Mouse (Mus musculus) heart, embryonic 16.5 days (tissue): ENCODE data around the gene Rmnd1. TPM values are rescaled to one million over a fixed set of nuclear protein-coding genes. Genes with fewer than 3 reads are reported as not detected.
A peak's percentile ranks its signal among the peaks of the same experiment; 100 is the strongest.

Source experiments
- ATAC-seq: fragments of 200-750 bp; cut with Nextera tagmentation; replicated peaks from 2 replicates; pipeline ENCODE4 v1.8.0; 2017; ENCODE audit warnings: moderate number of reproducible peaks; ENCODE audit not compliant: insufficient read depth, low FRiP score; ENCODE audit errors: extremely low read depth
- H3K27ac ChIP-seq: fragments of 300-500 bp; sonication (generic); 2 replicates; pipeline ENCODE4 v1.5.1; 2014; ENCODE audit warnings: mild to moderate bottlenecking, low read length, control low read depth, moderate library complexity
- H3K27me3 ChIP-seq: fragments of 300-500 bp; sonication (generic); 2 replicates; pipeline ENCODE4 v1.6.1; 2014; ENCODE audit warnings: low read length, mixed read lengths; ENCODE audit not compliant: control insufficient read depth, insufficient read depth
- H3K36me3 ChIP-seq: fragments of 300-500 bp; sonication (generic); 2 replicates; pipeline ENCODE4 v1.6.1; 2014; ENCODE audit not compliant: control insufficient read depth, insufficient read depth
- H3K4me1 ChIP-seq: fragments of 300-500 bp; sonication (generic); 2 replicates; pipeline ENCODE4 v1.6.1; 2014; ENCODE audit warnings: low read length, mixed read lengths; ENCODE audit not compliant: control insufficient read depth, insufficient read depth
- H3K4me2 ChIP-seq: fragments of 300-500 bp; sonication (generic); 2 replicates; pipeline ENCODE4 v1.6.1; 2014; ENCODE audit warnings: low read depth, mild to moderate bottlenecking, control low read depth, low read length
- H3K4me3 ChIP-seq: fragments of 300-500 bp; sonication (generic); 2 replicates; pipeline ENCODE4 v1.5.1; 2014; ENCODE audit warnings: mild to moderate bottlenecking, control low read depth, low read length
- H3K9ac ChIP-seq: fragments of 300-500 bp; sonication (generic); 2 replicates; pipeline ENCODE4 v1.6.1; 2014; ENCODE audit warnings: low read length, control low read depth
- H3K9me3 ChIP-seq: fragments of 300-500 bp; sonication (generic); replicated peaks from 2 replicates; pipeline ENCODE4 v1.6.1; 2016; ENCODE audit warnings: low read length; ENCODE audit not compliant: control insufficient read depth
- WGBS: fragments of 180-500 bp; shearing (Covaris S2); extraction: QIAGEN DNeasy Blood & Tissue Kit; methylation state at CpG from one replicate; pipeline ENCODE4 v1.1.7; 2014; 5-methylcytosine and 5-hydroxymethylcytosine counted together
- polyA plus RNA-seq: library from polyadenylated mRNA; unstranded; fragments of >200 nt; fragmentation: Nextera tagmentation; extraction: Ambion mirVana; gene quantifications from 2 replicates; pipeline ENCODE4 v1.2.1, GENCODE M21; 2015

The Rmnd1 gene
- 119 and 122 TPM in 2 replicates for polyA plus RNA-seq

GRCm38 (mm10) chr10:4432123-4432931, at the start of gene Rmnd1, which contains the start of gene Armt1:
TSS of gene Rmnd1 (minus strand) at chr10:4432388.
TSS of gene Armt1 (plus strand) at chr10:4432467.
- peak; percentile 94 for ATAC-seq
- Histone ChIP-seq H3K4me1 (peaks cover 26% of the 10 kb centered on the region), H3K27me3 (no peaks in the 10 kb centered on the region), H3K27ac (peak within 1 kb of the TSS; percentile 96), H3K36me3 (peaks cover 11% of the 10 kb centered on the region), H3K9me3 (no peaks in the 10 kb centered on the region), H3K4me3 (peak within 1 kb of the TSS; percentile 84), H3K9ac (peak within 1 kb of the TSS; percentile 92), H3K4me2 (peak within 1 kb of the TSS; percentile 97)
- WGBS: under 1% methylated on average over 73 of the region's 75 CpGs

- no peaks in the 10 kb centered on the region for H3K9me3 ChIP-seq
- no peak overlapping the region for H3K4me2 ChIP-seq
- no peak overlapping the region for H3K27ac ChIP-seq
- no peak overlapping the region for H3K9ac ChIP-seq
- H3K36me3 ChIP-seq: no peaks in the 10 kb centered on the region
- no peak overlapping the region for H3K4me3 ChIP-seq
- no peaks in the 10 kb centered on the region for H3K27me3 ChIP-seq
- WGBS: 79% methylated on average over 8 of the region's 8 CpGs
- 0 out of 2 replicates have a peak, but pooled peaks have one; percentile 18 for ATAC-seq
- H3K4me1 ChIP-seq: no peaks in the 10 kb centered on the region
Measured at GRCm38 (mm10) chr10:4481695-4482094, 49.5 kb upstream of the Rmnd1 start.

- no peak for ATAC-seq
- Histone ChIP-seq H3K4me1 (no peaks in the 10 kb centered on the region), H3K9me3 (no peaks in the 10 kb centered on the region), H3K9ac (no peak overlapping the region), H3K4me2 (no peak overlapping the region), H3K36me3 (no peaks in the 10 kb centered on the region), H3K27me3 (no peaks in the 10 kb centered on the region), H3K27ac (no peak overlapping the region), H3K4me3 (no peak overlapping the region)
- WGBS: 78% methylated on average over 3 of the region's 3 CpGs
Measured at GRCm38 (mm10) chr10:4480929-4481328, 48.7 kb upstream of the Rmnd1 start.

- no peak overlapping the region for H3K9ac ChIP-seq
- H3K27ac ChIP-seq: no peak overlapping the region
- no peaks in the 10 kb centered on the region for H3K36me3 ChIP-seq
- H3K4me1 ChIP-seq: 0 out of 2 replicates have a peak, but pooled peaks cover 5% of the 10 kb centered on the region
- H3K9me3 ChIP-seq: no peaks in the 10 kb centered on the region
- H3K4me2 ChIP-seq: no peak overlapping the region
- H3K4me3 ChIP-seq: no peak overlapping the region
- ATAC-seq: no peak
- WGBS: 70% methylated on average over 5 of the region's 5 CpGs
- H3K27me3 ChIP-seq: no peaks in the 10 kb centered on the region
Measured at GRCm38 (mm10) chr10:4476604-4477003, 44.4 kb upstream of the Rmnd1 start.

- no peaks in the 10 kb centered on the region for H3K9me3 ChIP-seq
- no peak for ATAC-seq
- WGBS: 82% methylated on average over 3 of the region's 3 CpGs
Measured at GRCm38 (mm10) chr10:4475431-4475830, 43.2 kb upstream of the Rmnd1 start.

GRCm38 (mm10) chr10:4473591-4473993, 41.4 kb upstream of the Rmnd1 start:
- ATAC-seq: peak; percentile 52; the same call in 1 of the 2 replicates

More at GRCm38 (mm10) chr10:4475431-4475830, 43.2 kb upstream of the Rmnd1 start:
- no peaks in the 10 kb centered on the region for H3K27me3 ChIP-seq
- H3K27ac ChIP-seq: no peak overlapping the region
- no peak overlapping the region for H3K9ac ChIP-seq
- no peaks in the 10 kb centered on the region for H3K36me3 ChIP-seq
- H3K4me2 ChIP-seq: no peak overlapping the region
- H3K4me1 ChIP-seq: 0 out of 2 replicates have a peak, but pooled peaks cover 5% of the 10 kb centered on the region
- H3K4me3 ChIP-seq: no peak overlapping the region

GRCm38 (mm10) chr10:4469406-4469805, 37.2 kb upstream of the Rmnd1 start:
- 0 out of 2 replicates have a peak, but pooled peaks cover 5% of the 10 kb centered on the region for H3K4me1 ChIP-seq
- H3K27me3 ChIP-seq: no peaks in the 10 kb centered on the region
- H3K9me3 ChIP-seq: no peaks in the 10 kb centered on the region
- no peak overlapping the region for H3K4me3 ChIP-seq
- no peak for ATAC-seq
- no peak overlapping the region for H3K9ac ChIP-seq
- H3K36me3 ChIP-seq: no peaks in the 10 kb centered on the region
- 87% methylated on average over 3 of the region's 3 CpGs for WGBS
- no peak overlapping the region for H3K4me2 ChIP-seq
- no peak overlapping the region for H3K27ac ChIP-seq

More at GRCm38 (mm10) chr10:4473591-4473993, 41.4 kb upstream of the Rmnd1 start:
- 37% methylated on average over 11 of the region's 11 CpGs for WGBS
- H3K4me2 ChIP-seq: peak overlapping the region; percentile 41
- H3K27me3 ChIP-seq: no peaks in the 10 kb centered on the region
- peak overlapping the region; percentile 18; the same call in 1 of the 2 replicates for H3K4me3 ChIP-seq
- no peaks in the 10 kb centered on the region for H3K36me3 ChIP-seq
- no peaks in the 10 kb centered on the region for H3K9me3 ChIP-seq
- H3K9ac ChIP-seq: no peak overlapping the region
- H3K4me1 ChIP-seq: 0 out of 2 replicates have a peak, but pooled peaks cover 5% of the 10 kb centered on the region
- no peak overlapping the region for H3K27ac ChIP-seq

- H3K4me2 ChIP-seq: no peak overlapping the region
- 72% methylated on average over 7 of the region's 7 CpGs for WGBS
- no peak overlapping the region for H3K9ac ChIP-seq
- no peak overlapping the region for H3K27ac ChIP-seq
- H3K36me3 ChIP-seq: no peaks in the 10 kb centered on the region
- no peaks in the 10 kb centered on the region for H3K4me1 ChIP-seq
- H3K27me3 ChIP-seq: no peaks in the 10 kb centered on the region
- no peak for ATAC-seq
- no peaks in the 10 kb centered on the region for H3K9me3 ChIP-seq
- no peak overlapping the region for H3K4me3 ChIP-seq
Measured at GRCm38 (mm10) chr10:4465799-4466198, 33.6 kb upstream of the Rmnd1 start.

- no peaks in the 10 kb centered on the region for H3K27me3 ChIP-seq
- H3K36me3 ChIP-seq: peaks cover 4% of the 10 kb centered on the region
- H3K4me2 ChIP-seq: no peak overlapping the region
- no peak overlapping the region for H3K9ac ChIP-seq
- H3K4me1 ChIP-seq: no peaks in the 10 kb centered on the region
- no peak for ATAC-seq
- no peak overlapping the region for H3K27ac ChIP-seq
- no peak overlapping the region for H3K4me3 ChIP-seq
- H3K9me3 ChIP-seq: no peaks in the 10 kb centered on the region
- WGBS: 92% methylated on average over 2 of the region's 2 CpGs
Measured at GRCm38 (mm10) chr10:4460201-4460600, 28.0 kb upstream of the Rmnd1 start.
